Comparison of ENCODE assay signal across 15 mouse cellular contexts in the genomic region with DNA sequence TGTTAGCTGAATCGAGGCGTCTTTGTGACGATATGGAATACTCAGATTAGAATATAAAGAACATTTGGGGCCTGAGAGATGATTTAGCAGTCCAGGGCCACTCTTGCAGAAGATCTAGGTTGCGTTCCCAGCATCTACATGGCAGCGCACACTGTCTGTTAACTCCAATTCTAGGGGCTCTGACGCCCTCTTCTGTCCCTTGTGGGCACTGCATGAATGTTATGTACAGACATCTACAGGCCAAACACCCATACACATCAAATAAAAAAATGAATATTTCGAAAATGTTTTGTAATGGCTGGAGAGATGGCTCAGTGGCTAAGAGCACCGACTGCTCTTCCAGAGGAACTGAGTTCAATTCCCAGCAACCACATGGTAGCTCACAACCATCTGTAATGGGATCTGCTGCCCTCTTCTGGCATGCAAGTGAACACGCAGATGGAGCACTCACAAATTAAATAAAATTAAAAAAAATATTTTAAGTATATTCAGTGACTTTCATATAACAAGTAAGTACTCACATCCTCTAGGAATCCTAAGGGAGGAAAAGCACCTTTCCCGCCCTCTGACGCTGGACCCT. TPM values are rescaled to one million over a fixed set of nuclear protein-coding genes. Genes with fewer than 3 reads are reported as not detected.
DNase-seq lines count a peak whose midpoint lies in the region; ATAC-seq and TF ChIP-seq lines count a peak whose summit lies in the region.
"Had no signal": no experiment of that assay in that cellular context is flagged by ENCODE, and none has a peak within 500 bp of the region (broad histone marks: within the 10 kb centered on the region; RNA-seq: fewer than 3 reads in every experiment).

No protein-coding gene starts in this region.

- 79% methylated on average over 11 of the region's 11 CpGs for WGBS in lung, adult 2 months
- WGBS in lung, postnatal 0 days, result 75% methylated on average over 11 of the region's 11 CpGs

- H3K4me2 ChIP-seq in lung, postnatal 0 days (replicated peaks; ENCODE audit: low read depth, low read length), result no peak overlapping the region
- H3K4me2 ChIP-seq: limb, embryonic 13.5 days had no signal

- TF ChIP-seq CTCF in gastrocnemius, adult 2 months (IDR thresholded peaks at IDR 0.05), result peak; percentile 45
- peak; percentile 15; the same call in 1 of the 2 replicates for TF ChIP-seq CTCF in lung, adult 2 months (IDR thresholded peaks at IDR 0.05; ENCODE audit: insufficient read depth, low read length)
- no peak; the same call in none of the 2 replicates for TF ChIP-seq CTCF in lung, postnatal 0 days (IDR thresholded peaks at IDR 0.05)
- peak; percentile 68 for TF ChIP-seq CTCF in E14TG2a.4 (conservative IDR thresholded peaks at IDR 0.05; ENCODE audit: low read length)
- peak; percentile 18; the same call in 1 of the 2 replicates for TF ChIP-seq CTCF in bone marrow macrophage, adult 2 months (IDR thresholded peaks at IDR 0.05; ENCODE audit: low read depth, low read length)

- no peak for TF ChIP-seq EP300 in lung, postnatal 0 days (IDR thresholded peaks at IDR 0.05)

- H3K27ac ChIP-seq in gastrocnemius, adult 2 months, result no peak overlapping the region
- H3K27ac ChIP-seq in lung, postnatal 0 days (ENCODE audit: low read length), result no peak overlapping the region
- H3K27ac ChIP-seq in bone marrow macrophage, adult 2 months (ENCODE audit: insufficient read depth, low read depth, low read length), result no peak overlapping the region
- H3K27ac ChIP-seq: heart, embryonic 10.5 days; hindbrain, embryonic 13.5 days; limb, embryonic 13.5 days had no signal

- ATAC-seq in lung, postnatal 0 days, result no peak

- no peaks in the 10 kb centered on the region for H3K27me3 ChIP-seq in lung, postnatal 0 days (replicated peaks; ENCODE audit: insufficient read depth, low read length)
- peaks cover 5% of the 10 kb centered on the region; the same call in 1 of the 2 replicates for H3K27me3 ChIP-seq in E14TG2a.4 (ENCODE audit: insufficient read depth, low read length)
- H3K27me3 ChIP-seq: hindbrain, embryonic 13.5 days; limb, embryonic 13.5 days had no signal

- no peaks in the 10 kb centered on the region for H3K9me3 ChIP-seq in lung, postnatal 0 days (ENCODE audit: low read length)
- no peaks in the 10 kb centered on the region for H3K9me3 ChIP-seq in E14TG2a.4 (ENCODE audit: low read length)
- H3K9me3 ChIP-seq: heart, embryonic 10.5 days; hindbrain, embryonic 13.5 days; limb, embryonic 13.5 days had no signal

- no peak overlapping the region for H3K4me3 ChIP-seq in gastrocnemius, adult 2 months
- H3K4me3 ChIP-seq in lung, adult 2 months (replicated peaks; ENCODE audit: extremely low read depth, low read depth, low read length), result no peak overlapping the region
- H3K4me3 ChIP-seq in lung, postnatal 0 days (ENCODE audit: low read depth, low read length), result no peak overlapping the region
- no peak overlapping the region for H3K4me3 ChIP-seq in E14TG2a.4 (replicated peaks; ENCODE audit: low read length)
- no peak overlapping the region for H3K4me3 ChIP-seq in bone marrow macrophage, adult 2 months (ENCODE audit: insufficient read depth, low read length)
- H3K4me3 ChIP-seq: heart, embryonic 10.5 days; hindbrain, embryonic 13.5 days had no signal

- DNase-seq in gastrocnemius, adult 2 months, result no peak
- no peak for DNase-seq in gastrocnemius, postnatal 25 days
- DNase-seq in lung, adult 2 months, result no peak
- no peak for DNase-seq in lung, postnatal 0 days (ENCODE audit: low spot score)
- DNase-seq in urinary bladder, postnatal 14 days (ENCODE audit: low spot score), result no peak
- no peak for DNase-seq in embryo, embryonic 10 days (ENCODE audit: low spot score)
- DNase-seq: kidney, postnatal 10 days; lung, postnatal 4 days; thymus, adult 18-20 months had no signal

- H3K36me3 ChIP-seq in lung, postnatal 0 days (ENCODE audit: insufficient read depth, low read length), result no peaks in the 10 kb centered on the region
- H3K36me3 ChIP-seq in E14TG2a.4 (ENCODE audit: insufficient read depth, low read length), result no peaks in the 10 kb centered on the region
- H3K36me3 ChIP-seq: heart, embryonic 10.5 days; hindbrain, embryonic 13.5 days; limb, embryonic 13.5 days had no signal

- intact Hi-C loops in gastrocnemius, adult 2 months (cut with DNase I), result loop anchor here (10.0 kb wide), 1 partner anchor 189 kb away; no protein-coding TSS in a partner anchor

- no peak for TF ChIP-seq POLR2A in lung, adult 2 months (IDR thresholded peaks at IDR 0.05; ENCODE audit: borderline replicate concordance, extremely low read depth, low read depth, low read length)
- TF ChIP-seq POLR2A in bone marrow macrophage, adult 2 months (IDR thresholded peaks at IDR 0.05; ENCODE audit: borderline replicate concordance, low read depth, low read length), result no peak

- H3K4me1 ChIP-seq in lung, adult 2 months (ENCODE audit: control insufficient read depth, insufficient read depth, low read length), result no peaks in the 10 kb centered on the region; the same call in 1 of the 2 replicates
- H3K4me1 ChIP-seq in lung, postnatal 0 days (ENCODE audit: insufficient read depth, low read depth, low read length), result peaks cover 9% of the 10 kb centered on the region; the same call in 1 of the 2 replicates
- H3K4me1 ChIP-seq in E14TG2a.4 (replicated peaks; ENCODE audit: low read depth, low read length), result peaks cover 19% of the 10 kb centered on the region
- H3K4me1 ChIP-seq in bone marrow macrophage, adult 2 months (ENCODE audit: control insufficient read depth, insufficient read depth, low read length), result peaks cover 12% of the 10 kb centered on the region

- H3K9ac ChIP-seq in lung, postnatal 0 days (replicated peaks; ENCODE audit: low read depth), result no peak overlapping the region
- H3K9ac ChIP-seq: hindbrain, embryonic 13.5 days; limb, embryonic 13.5 days had no signal

RNA-seq across cellular contexts. Expression of a gene that starts 13.3 kb away (rescaled TPM):
- 1 to 10 TPM; 3.3 to 3.9 TPM for total RNA-seq in gastrocnemius, adult 2 months (2021)
- total RNA-seq in gastrocnemius, postnatal 25 days (2021), result 1 to 10 TPM; 3.4 to 3.9 TPM
- 82.3 and 98.0 TPM in 2 replicates for polyA plus RNA-seq in lung, adult 2 months (2012; rRNA removed)
- 22.7 and 24.4 TPM in 2 replicates for polyA plus RNA-seq in lung, postnatal 0 days (2015; fragmentation: Nextera tagmentation; extraction: Ambion mirVana)
- 84.2 and 87.6 TPM in 2 replicates for polyA plus RNA-seq in bone marrow macrophage, adult 2 months (2012; ENCODE audit: insufficient read depth, insufficient read length, missing spikeins)

RNA-seq across cellular contexts. Expression of a gene that starts 24.0 kb away (rescaled TPM):
- 10 to 100 TPM; 13.6 to 16.4 TPM for total RNA-seq in gastrocnemius, adult 2 months (2021)
- total RNA-seq in gastrocnemius, postnatal 25 days (2021), result 10 to 100 TPM; 13.0 to 21.1 TPM
- 110 and 112 TPM in 2 replicates for polyA plus RNA-seq in lung, adult 2 months (2012; rRNA removed)
- 58.6 and 63.6 TPM in 2 replicates for polyA plus RNA-seq in lung, postnatal 0 days (2015; fragmentation: Nextera tagmentation; extraction: Ambion mirVana)
- polyA plus RNA-seq in bone marrow macrophage, adult 2 months (2012; ENCODE audit: insufficient read depth, insufficient read length, missing spikeins), result 77.5 and 93.5 TPM in 2 replicates

RNA-seq across cellular contexts. Expression of a gene that starts 27.3 kb away (rescaled TPM):
- total RNA-seq in gastrocnemius, adult 2 months (2021), result under 1 TPM; 0.45 to 0.64 TPM
- total RNA-seq in gastrocnemius, postnatal 25 days (2021), result under 1 TPM; 0.33 to 0.64 TPM
- 7.3 and 8.4 TPM in 2 replicates for polyA plus RNA-seq in lung, adult 2 months (2012; rRNA removed)
- polyA plus RNA-seq in lung, postnatal 0 days (2015; fragmentation: Nextera tagmentation; extraction: Ambion mirVana), result 2.0 and 2.6 TPM in 2 replicates
- 21.8 TPM in 2 replicates for polyA plus RNA-seq in bone marrow macrophage, adult 2 months (2012; ENCODE audit: insufficient read depth, insufficient read length, missing spikeins)

RNA-seq across cellular contexts. Expression of a gene that starts 41.5 kb away (rescaled TPM):
- not detected for total RNA-seq in gastrocnemius, adult 2 months (2021)
- total RNA-seq in gastrocnemius, postnatal 25 days (2021), result not detected
- polyA plus RNA-seq in lung, adult 2 months (2012; rRNA removed), result not detected in 2 replicates
- polyA plus RNA-seq in lung, postnatal 0 days (2015; fragmentation: Nextera tagmentation; extraction: Ambion mirVana), result not detected in 2 replicates
- polyA plus RNA-seq in bone marrow macrophage, adult 2 months (2012; ENCODE audit: insufficient read depth, insufficient read length, missing spikeins), result not detected in 2 replicates
- total RNA-seq: layer of hippocampus, postnatal 25 days had no signal
- polyA plus RNA-seq: heart, embryonic 10.5 days; hindbrain, embryonic 13.5 days; limb, embryonic 13.5 days had no signal

RNA-seq across cellular contexts. Expression of a gene that starts 41.6 kb away (rescaled TPM):
- total RNA-seq in gastrocnemius, adult 2 months (2021), result under 1 TPM; 0.38 to 0.89 TPM
- total RNA-seq in gastrocnemius, postnatal 25 days (2021), result under 1 TPM; 0.28 to 0.59 TPM
- polyA plus RNA-seq in lung, adult 2 months (2012; rRNA removed), result 34.0 and 42.0 TPM in 2 replicates
- polyA plus RNA-seq in lung, postnatal 0 days (2015; fragmentation: Nextera tagmentation; extraction: Ambion mirVana), result 7.6 and 8.0 TPM in 2 replicates
- polyA plus RNA-seq in bone marrow macrophage, adult 2 months (2012; ENCODE audit: insufficient read depth, insufficient read length, missing spikeins), result 0.40 and 0.56 TPM in 2 replicates
